Mouse (Mus musculus) C2C12 (cell line): ENCODE measurements around the gene Smg8. TPM values are rescaled to one million over a fixed set of nuclear protein-coding genes. Genes with fewer than 3 reads are reported as not detected.
"Not testable (repeated sequence)": the region's sequence is repeated elsewhere in the genome, so short reads cannot be mapped to it uniquely, and the experiment has no call there.

Experiments
- H3K27me3 ChIP-seq: one replicate; pipeline ENCODE4 v1.6.1; 2011; ENCODE audit not compliant: control insufficient read depth, insufficient read depth, insufficient read length
- H3K36me3 ChIP-seq: one replicate; pipeline ENCODE4 v1.6.1; 2011; ENCODE audit not compliant: control insufficient read depth, insufficient read depth
- H3K4me3 ChIP-seq: one replicate; pipeline ENCODE4 v1.5.1; 2011; ENCODE audit warnings: mild to moderate bottlenecking, control low read depth; ENCODE audit not compliant: poor library complexity, insufficient read depth, severe bottlenecking
- H3K79me2 ChIP-seq: one replicate; pipeline ENCODE4 v1.6.1; 2011; ENCODE audit not compliant: control insufficient read depth, insufficient read depth
- H3K79me3 ChIP-seq: one replicate; pipeline ENCODE4 v1.6.1; 2011; ENCODE audit warnings: low read depth, control low read depth
- H3ac ChIP-seq: one replicate; pipeline ENCODE3; 2011; ENCODE audit warnings: low read depth; ENCODE audit not compliant: control insufficient read depth, insufficient read length
- CEBPB ChIP-seq: IDR thresholded peaks from one replicate; pipeline ENCODE4 v1.6.1; 2011; ENCODE audit warnings: low read depth, mild to moderate bottlenecking, control low read depth, moderate library complexity
- CTCF ChIP-seq: IDR thresholded peaks from one replicate; pipeline ENCODE4 v1.5.1; 2011; ENCODE audit not compliant: control insufficient read depth, insufficient read depth, insufficient read length
- FOSL1 ChIP-seq: IDR thresholded peaks from one replicate; pipeline ENCODE4 v1.8.0; 2011; ENCODE audit warnings: mild to moderate bottlenecking, low read length; ENCODE audit not compliant: poor library complexity, insufficient read depth, severe bottlenecking
- MAX ChIP-seq: IDR thresholded peaks from one replicate; pipeline ENCODE4 v1.6.1; 2011; ENCODE audit warnings: mild to moderate bottlenecking, control low read depth
- MYOD1 ChIP-seq: IDR thresholded peaks from one replicate; pipeline ENCODE4 v1.6.1; 2011; ENCODE audit warnings: low read depth; ENCODE audit not compliant: control insufficient read depth, insufficient read length
- MYOG ChIP-seq: IDR thresholded peaks from one replicate; pipeline ENCODE4 v1.6.1; 2011; ENCODE audit not compliant: control insufficient read depth, insufficient read length; ENCODE audit errors: extremely low read depth
- USF1 ChIP-seq: IDR thresholded peaks from one replicate; pipeline ENCODE4 v1.6.1; 2011; ENCODE audit warnings: low read depth, mild to moderate bottlenecking, control low read depth, moderate library complexity
- polyA plus RNA-seq: library from polyadenylated mRNA; unstranded; fragments of >200 nt; fragmentation: generic; extraction: Trizol; gene quantifications from one replicate; pipeline ENCODE4 v1.2.1, GENCODE M21; 2012; ENCODE audit warnings: missing spikeins

Gene Smg8
- polyA plus RNA-seq, 1 experiment, result 14.4 TPM

DNA sequence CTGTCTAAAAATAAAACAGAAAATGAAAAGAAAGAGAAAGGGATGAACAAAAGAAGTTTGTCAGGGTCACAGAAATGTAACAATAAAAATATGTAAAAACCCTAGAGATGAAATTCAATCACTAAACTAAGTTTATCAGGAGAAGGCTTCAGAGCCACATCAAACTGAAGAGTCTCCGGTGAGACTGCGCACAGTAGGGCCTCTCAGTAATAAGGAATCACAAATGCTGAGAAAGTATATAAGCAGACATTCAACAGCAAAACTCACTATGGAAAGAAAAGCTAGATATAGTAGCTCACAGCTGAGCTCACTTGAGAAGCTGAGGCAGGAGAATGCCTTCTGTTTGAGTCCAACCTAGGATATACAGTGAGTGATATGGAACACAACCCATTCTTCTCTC lies 26.2 kb downstream of the Smg8 start:
- no peak overlapping the region for H3ac ChIP-seq
- TF ChIP-seq MAX, result no peak
- TF ChIP-seq CTCF, result no peak
- no peak for TF ChIP-seq FOSL1
- TF ChIP-seq MYOD1, result no peak
- TF ChIP-seq CEBPB, result no peak
- no peak for TF ChIP-seq USF1
- no peak for TF ChIP-seq MYOG
- H3K4me3 ChIP-seq, result no peak overlapping the region
- no peaks in the 10 kb centered on the region for H3K27me3 ChIP-seq
- no peaks in the 10 kb centered on the region for H3K79me3 ChIP-seq
- no peaks in the 10 kb centered on the region for H3K79me2 ChIP-seq
- peaks cover 14% of the 10 kb centered on the region for H3K36me3 ChIP-seq

DNA sequence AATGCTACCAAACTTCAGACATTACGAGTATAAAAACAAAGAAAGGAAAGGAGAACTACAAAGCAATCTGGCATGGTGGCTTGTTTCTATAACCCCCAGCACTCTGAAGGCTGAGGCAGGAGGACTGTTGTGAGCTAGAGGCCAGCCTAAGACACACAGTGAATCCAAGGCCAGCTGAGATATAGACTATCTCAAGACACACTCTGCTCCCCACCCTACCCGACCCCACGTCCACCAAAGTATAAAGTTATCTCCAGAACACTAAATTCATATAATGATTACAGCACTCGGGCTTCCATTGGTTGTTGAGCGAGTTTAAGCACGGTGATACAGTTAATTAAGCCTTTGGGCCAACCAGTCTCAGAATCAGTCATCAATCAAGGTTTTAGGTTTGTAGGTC lies 30.3 kb downstream of the Smg8 start:
- Histone ChIP-seq H3K79me2 (no peaks in the 10 kb centered on the region), H3ac (no peak overlapping the region), H3K27me3 (no peaks in the 10 kb centered on the region), H3K79me3 (no peaks in the 10 kb centered on the region), H3K4me3 (no peak overlapping the region), H3K36me3 (peaks cover 14% of the 10 kb centered on the region)
- TF ChIP-seq MYOD1 (no peak), MYOG (no peak), MAX (no peak), FOSL1 (no peak), CEBPB (no peak), USF1 (no peak), CTCF (no peak)

GRCm38 (mm10) chr11:87048900-87049299 lies 37.7 kb downstream of the Smg8 start:
- H3ac ChIP-seq, H3K79me3 ChIP-seq, H3K79me2 ChIP-seq, H3K27me3 ChIP-seq, H3K4me3 ChIP-seq, H3K36me3 ChIP-seq: not testable (repeated sequence)

DNA sequence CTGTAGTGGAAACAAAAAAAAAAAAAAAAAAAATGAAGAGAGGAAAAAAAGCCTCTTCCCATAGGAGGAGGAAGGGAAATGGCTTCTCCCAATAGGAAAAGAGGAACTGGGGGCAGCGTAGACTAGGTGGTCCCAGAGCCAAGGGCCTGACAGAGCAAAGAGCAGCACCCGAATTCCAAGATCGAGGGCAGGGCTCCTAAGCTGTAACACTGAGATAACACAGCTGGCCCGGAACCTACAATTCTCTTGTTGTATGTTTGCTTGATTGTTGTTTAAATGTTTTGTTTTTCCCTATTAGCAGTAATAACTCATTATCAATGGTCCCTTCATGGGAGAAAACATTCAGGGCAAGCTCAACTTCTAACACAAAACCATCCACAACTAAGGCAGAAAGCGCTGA lies 39.6 kb downstream of the Smg8 start:
- Histone ChIP-seq H3K79me2 (no peaks in the 10 kb centered on the region), H3ac (no peak overlapping the region), H3K27me3 (no peaks in the 10 kb centered on the region), H3K36me3 (no peaks in the 10 kb centered on the region), H3K4me3 (no peak overlapping the region), H3K79me3 (no peaks in the 10 kb centered on the region)
- no peak for TF ChIP-seq CEBPB
- TF ChIP-seq FOSL1, result no peak
- no peak for TF ChIP-seq MYOD1
- no peak for TF ChIP-seq CTCF
- TF ChIP-seq MAX, result no peak
- TF ChIP-seq USF1, result no peak
- no peak for TF ChIP-seq MYOG

DNA sequence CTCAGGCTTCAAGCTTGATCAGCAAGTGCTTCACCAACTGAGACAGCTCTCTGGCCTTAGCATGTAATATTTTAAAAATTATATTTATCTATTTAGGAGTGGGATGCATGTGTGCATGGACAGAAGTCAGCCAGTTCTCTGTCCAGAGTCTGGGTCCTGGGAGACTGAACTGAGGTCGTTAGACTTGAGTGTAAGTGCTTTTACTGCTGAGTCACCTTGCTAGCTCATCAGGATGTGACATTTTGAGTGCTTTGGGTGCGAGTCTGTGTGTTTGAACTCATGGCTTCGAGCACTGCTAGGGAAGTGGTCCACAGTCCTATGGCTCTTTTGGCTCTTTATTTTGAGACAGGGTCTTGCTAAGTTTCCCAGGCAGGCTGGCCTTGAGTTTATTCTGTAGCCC lies 43.5 kb downstream of the Smg8 start:
- H3K79me3 ChIP-seq, result no peaks in the 10 kb centered on the region
- H3K27me3 ChIP-seq, result no peaks in the 10 kb centered on the region
- H3K36me3 ChIP-seq, result no peaks in the 10 kb centered on the region
- no peaks in the 10 kb centered on the region for H3K79me2 ChIP-seq
- H3K4me3 ChIP-seq, result no peak overlapping the region
- H3ac ChIP-seq, result no peak overlapping the region
- no peak for TF ChIP-seq MYOG
- no peak for TF ChIP-seq FOSL1
- no peak for TF ChIP-seq CTCF
- no peak for TF ChIP-seq USF1
- no peak for TF ChIP-seq CEBPB
- no peak for TF ChIP-seq MAX
- TF ChIP-seq MYOD1, result no peak

GRCm38 (mm10) chr11:87039307-87039963 lies 47.1 kb downstream of the Smg8 start:
- Histone ChIP-seq H3K79me3 (no peaks in the 10 kb centered on the region), H3K4me3 (no peak overlapping the region), H3ac (no peak overlapping the region), H3K27me3 (no peaks in the 10 kb centered on the region), H3K79me2 (no peaks in the 10 kb centered on the region), H3K36me3 (no peaks in the 10 kb centered on the region)
- TF ChIP-seq CTCF, result no peak
- no peak for TF ChIP-seq MAX
- no peak for TF ChIP-seq MYOG
- TF ChIP-seq FOSL1, result no peak
- TF ChIP-seq CEBPB, result no peak
- no peak for TF ChIP-seq MYOD1
- no peak for TF ChIP-seq USF1

DNA sequence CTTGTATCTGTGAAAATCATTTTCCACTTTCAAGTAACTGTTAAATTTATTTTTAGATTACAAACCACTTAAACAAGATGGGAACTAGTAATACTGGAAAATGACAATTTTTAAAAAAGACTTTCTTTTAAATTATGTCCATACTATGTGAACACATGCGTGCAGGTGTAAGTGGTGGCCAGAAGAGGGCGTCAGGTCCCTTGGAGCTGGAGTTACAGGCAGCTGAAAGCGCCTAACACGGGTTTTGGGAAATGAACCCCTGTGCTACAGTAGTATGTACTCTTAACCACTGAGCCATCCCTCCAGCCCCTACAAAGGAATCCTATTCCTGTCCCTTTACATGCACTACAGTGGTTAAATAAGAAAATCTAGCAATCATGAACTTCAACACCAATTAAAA lies 50.4 kb downstream of the Smg8 start:
- no peaks in the 10 kb centered on the region for H3K36me3 ChIP-seq
- no peaks in the 10 kb centered on the region for H3K27me3 ChIP-seq
- H3K79me3 ChIP-seq, result no peaks in the 10 kb centered on the region
- H3K4me3 ChIP-seq, result no peak overlapping the region
- no peak overlapping the region for H3ac ChIP-seq
- H3K79me2 ChIP-seq, result no peaks in the 10 kb centered on the region
- TF ChIP-seq USF1, result no peak
- no peak for TF ChIP-seq FOSL1
- TF ChIP-seq CTCF, result no peak
- no peak for TF ChIP-seq MAX
- TF ChIP-seq MYOD1, result no peak
- TF ChIP-seq CEBPB, result no peak
- no peak for TF ChIP-seq MYOG
